Mouse (Mus musculus) stomach, embryonic 15.5 days (tissue): ENCODE measurements around the gene Nedd1. TPM values are rescaled to one million over a fixed set of nuclear protein-coding genes. Genes with fewer than 3 reads are reported as not detected.

Experiments
- ATAC-seq: fragments of 200-750 bp; cut with Nextera tagmentation; 2 replicates; pipeline ENCODE4 v1.8.0; 2017; ENCODE audit warnings: low read depth, moderate number of reproducible peaks, moderate TSS enrichment; ENCODE audit not compliant: insufficient read depth, low FRiP score
- H3K27ac ChIP-seq: fragments of 300-500 bp; sonication (generic); 2 replicates; pipeline ENCODE4 v1.5.1; 2015; ENCODE audit warnings: mild to moderate bottlenecking, inconsistent platforms
- H3K27me3 ChIP-seq: fragments of 300-500 bp; sonication (generic); replicated peaks from 2 replicates; pipeline ENCODE4 v1.6.1; 2015; ENCODE audit warnings: inconsistent platforms
- H3K36me3 ChIP-seq: fragments of 300-500 bp; sonication (generic); 2 replicates; pipeline ENCODE4 v1.6.1; 2015; ENCODE audit warnings: inconsistent platforms
- H3K4me1 ChIP-seq: fragments of 300-500 bp; sonication (generic); 2 replicates; pipeline ENCODE4 v1.6.1; 2015; ENCODE audit warnings: inconsistent platforms
- H3K4me2 ChIP-seq: fragments of 300-500 bp; sonication (generic); 2 replicates; pipeline ENCODE4 v1.6.1; 2015; ENCODE audit warnings: mild to moderate bottlenecking, inconsistent platforms
- H3K4me3 ChIP-seq: fragments of 300-500 bp; sonication (generic); replicated peaks from 2 replicates; pipeline ENCODE4 v1.5.1; 2015; ENCODE audit warnings: inconsistent platforms
- H3K9ac ChIP-seq: fragments of 300-500 bp; sonication (generic); 2 replicates; pipeline ENCODE4 v1.6.1; 2015; ENCODE audit warnings: inconsistent platforms
- H3K9me3 ChIP-seq: fragments of 300-500 bp; sonication (generic); 2 replicates; pipeline ENCODE4 v1.6.1; 2016; ENCODE audit warnings: inconsistent platforms
- WGBS: fragments of 180-500 bp; shearing (Covaris S2); methylation state at CpG from one replicate; pipeline ENCODE4 v1.1.7; 2015; 5-methylcytosine and 5-hydroxymethylcytosine counted together
- polyA plus RNA-seq: library from polyadenylated mRNA; unstranded; fragments of >200 nt; fragmentation: Nextera tagmentation; extraction: Ambion mirVana; gene quantifications from 2 replicates; pipeline ENCODE4 v1.2.1, GENCODE M21; 2015

The Nedd1 gene
- 35.5 and 38.5 TPM in 2 replicates for polyA plus RNA-seq

GRCm38 (mm10) chr10:92721771-92722619, at the start of gene Nedd1:
TSS of gene Nedd1 (minus strand) at chr10:92722420.
- H3K36me3 ChIP-seq, result peaks cover 7% of the 10 kb centered on the region; the same call in 1 of the 2 replicates
- ATAC-seq, result peak; percentile 99
- H3K9ac ChIP-seq, result peak within 1 kb of the TSS; percentile 98
- WGBS, result under 1% methylated on average over 57 of the region's 57 CpGs
- no peaks in the 10 kb centered on the region for H3K4me1 ChIP-seq
- H3K27me3 ChIP-seq, result no peaks in the 10 kb centered on the region
- H3K27ac ChIP-seq, result peak within 1 kb of the TSS; percentile 95
- H3K4me3 ChIP-seq, result peak within 1 kb of the TSS; percentile 98
- H3K9me3 ChIP-seq, result no peaks in the 10 kb centered on the region
- H3K4me2 ChIP-seq, result peak within 1 kb of the TSS; percentile 67

GRCm38 (mm10) chr10:92754359-92754758, 32.1 kb upstream of the Nedd1 start:
- ATAC-seq, result no peak
- WGBS, result 86% methylated on average over 5 of the region's 5 CpGs
- H3K4me1 ChIP-seq, result no peaks in the 10 kb centered on the region
- H3K27ac ChIP-seq, result no peak overlapping the region
- H3K4me3 ChIP-seq, result no peak overlapping the region
- no peaks in the 10 kb centered on the region for H3K27me3 ChIP-seq
- H3K36me3 ChIP-seq, result no peaks in the 10 kb centered on the region
- H3K4me2 ChIP-seq, result no peak overlapping the region
- no peaks in the 10 kb centered on the region for H3K9me3 ChIP-seq
- no peak overlapping the region for H3K9ac ChIP-seq

- no peak for ATAC-seq
- Histone ChIP-seq H3K27me3 (no peaks in the 10 kb centered on the region), H3K9me3 (no peaks in the 10 kb centered on the region), H3K4me2 (no peak overlapping the region), H3K4me1 (no peaks in the 10 kb centered on the region), H3K4me3 (no peak overlapping the region), H3K36me3 (no peaks in the 10 kb centered on the region), H3K27ac (no peak overlapping the region), H3K9ac (no peak overlapping the region)
- 82% methylated on average over 3 of the region's 3 CpGs for WGBS
These were observed 8.1 kb upstream of the Nedd1 start for GRCm38 (mm10) chr10:92730339-92730738.

- H3K4me1 ChIP-seq, result no peaks in the 10 kb centered on the region
- no peaks in the 10 kb centered on the region for H3K27me3 ChIP-seq
- H3K4me3 ChIP-seq, result no peak overlapping the region
- no peak overlapping the region for H3K27ac ChIP-seq
- WGBS, result 79% methylated on average over 3 of the region's 3 CpGs
- no peak overlapping the region for H3K4me2 ChIP-seq
- H3K9ac ChIP-seq, result no peak overlapping the region
- no peaks in the 10 kb centered on the region for H3K36me3 ChIP-seq
- no peak for ATAC-seq
- no peaks in the 10 kb centered on the region for H3K9me3 ChIP-seq
These were observed 6.5 kb upstream of the Nedd1 start for GRCm38 (mm10) chr10:92728723-92729122.

GRCm38 (mm10) chr10:92722620-92722988, 384 bp upstream of the Nedd1 start:
- 32% methylated on average over 5 of the region's 5 CpGs for WGBS
- no peak for ATAC-seq
- H3K4me1 ChIP-seq, result no peaks in the 10 kb centered on the region

GRCm38 (mm10) chr10:92699032-92699431, 23.2 kb downstream of the Nedd1 start:
- no peak overlapping the region for H3K27ac ChIP-seq
- H3K9ac ChIP-seq, result no peak overlapping the region
- WGBS, result 81% methylated on average over 6 of the region's 6 CpGs
- no peaks in the 10 kb centered on the region for H3K4me1 ChIP-seq
- no peak for ATAC-seq
- no peak overlapping the region for H3K4me3 ChIP-seq
- H3K4me2 ChIP-seq, result no peak overlapping the region
- 0 out of 2 replicates have a peak, but pooled peaks cover 5% of the 10 kb centered on the region for H3K36me3 ChIP-seq
- no peaks in the 10 kb centered on the region for H3K9me3 ChIP-seq
- H3K27me3 ChIP-seq, result no peaks in the 10 kb centered on the region

More at GRCm38 (mm10) chr10:92722620-92722988, 384 bp upstream of the Nedd1 start:
- peaks cover 3% of the 10 kb centered on the region; the same call in 1 of the 2 replicates for H3K36me3 ChIP-seq
- H3K27ac ChIP-seq, result peak overlapping the region; percentile 95
- peak overlapping the region; percentile 98 for H3K4me3 ChIP-seq
- H3K9ac ChIP-seq, result peak overlapping the region; percentile 98; the same call in 1 of the 2 replicates
- no peaks in the 10 kb centered on the region for H3K27me3 ChIP-seq
- no peaks in the 10 kb centered on the region for H3K9me3 ChIP-seq
- H3K4me2 ChIP-seq, result peak overlapping the region; percentile 67

- H3K27ac ChIP-seq, result no peak overlapping the region
- no peaks in the 10 kb centered on the region for H3K9me3 ChIP-seq
- no peak overlapping the region for H3K4me2 ChIP-seq
- H3K27me3 ChIP-seq, result no peaks in the 10 kb centered on the region
- H3K4me3 ChIP-seq, result no peak overlapping the region
- H3K9ac ChIP-seq, result no peak overlapping the region
- ATAC-seq, result no peak
- H3K4me1 ChIP-seq, result no peaks in the 10 kb centered on the region
- 76% methylated on average over 4 of the region's 4 CpGs for WGBS
- H3K36me3 ChIP-seq, result no peaks in the 10 kb centered on the region
These were observed 47.2 kb downstream of the Nedd1 start for GRCm38 (mm10) chr10:92675056-92675455.

- Histone ChIP-seq H3K36me3 (no peaks in the 10 kb centered on the region), H3K27me3 (no peaks in the 10 kb centered on the region), H3K4me3 (no peak overlapping the region), H3K9ac (no peak overlapping the region), H3K4me1 (no peaks in the 10 kb centered on the region), H3K27ac (no peak overlapping the region), H3K9me3 (no peaks in the 10 kb centered on the region), H3K4me2 (no peak overlapping the region)
- no peak for ATAC-seq
- WGBS, result 92% methylated on average over 4 of the region's 4 CpGs
These were observed 50.3 kb downstream of the Nedd1 start for GRCm38 (mm10) chr10:92671906-92672305.

GRCm38 (mm10) chr10:92665287-92665686, 56.9 kb downstream of the Nedd1 start:
- H3K27me3 ChIP-seq, result no peaks in the 10 kb centered on the region
- no peak overlapping the region for H3K4me3 ChIP-seq
- 79% methylated on average over 5 of the region's 5 CpGs for WGBS
- H3K4me1 ChIP-seq, result no peaks in the 10 kb centered on the region
- no peak overlapping the region for H3K9ac ChIP-seq
- no peaks in the 10 kb centered on the region for H3K36me3 ChIP-seq
- ATAC-seq, result no peak
- H3K9me3 ChIP-seq, result no peaks in the 10 kb centered on the region
- H3K4me2 ChIP-seq, result no peak overlapping the region
- H3K27ac ChIP-seq, result no peak overlapping the region

GRCm38 (mm10) chr10:92653266-92653665, 69.0 kb downstream of the Nedd1 start:
- no peak overlapping the region for H3K9ac ChIP-seq
- no peaks in the 10 kb centered on the region for H3K9me3 ChIP-seq
- no peak for ATAC-seq
- no peaks in the 10 kb centered on the region for H3K4me1 ChIP-seq
- no peaks in the 10 kb centered on the region for H3K36me3 ChIP-seq
- no peak overlapping the region for H3K4me2 ChIP-seq
- WGBS, result 75% methylated on average over 4 of the region's 4 CpGs
- H3K27ac ChIP-seq, result no peak overlapping the region
- H3K27me3 ChIP-seq, result no peaks in the 10 kb centered on the region
- no peak overlapping the region for H3K4me3 ChIP-seq

GRCm38 (mm10) chr10:92652399-92652920, 69.8 kb downstream of the Nedd1 start:
- no peak overlapping the region for H3K27ac ChIP-seq
- no peak for ATAC-seq
- no peaks in the 10 kb centered on the region for H3K4me1 ChIP-seq
- H3K4me2 ChIP-seq, result no peak overlapping the region
- no peak overlapping the region for H3K4me3 ChIP-seq
- H3K36me3 ChIP-seq, result no peaks in the 10 kb centered on the region
- WGBS, result 40% methylated on average over 3 of the region's 3 CpGs
- H3K27me3 ChIP-seq, result no peaks in the 10 kb centered on the region
- H3K9ac ChIP-seq, result no peak overlapping the region
- H3K9me3 ChIP-seq, result no peaks in the 10 kb centered on the region

GRCm38 (mm10) chr10:92651266-92651665, 71.0 kb downstream of the Nedd1 start:
- no peak for ATAC-seq
- no peaks in the 10 kb centered on the region for H3K9me3 ChIP-seq

More at GRCm38 (mm10) chr10:92651266-92651665, 71.0 kb downstream of the Nedd1 start:
- WGBS, result 92% methylated on average over 3 of the region's 3 CpGs
- Histone ChIP-seq H3K27ac (no peak overlapping the region), H3K4me1 (no peaks in the 10 kb centered on the region), H3K27me3 (no peaks in the 10 kb centered on the region), H3K9ac (no peak overlapping the region), H3K4me3 (no peak overlapping the region), H3K36me3 (no peaks in the 10 kb centered on the region), H3K4me2 (no peak overlapping the region)
